Mouse (Mus musculus): ENCODE measurements around the gene Cd93.

DNA sequence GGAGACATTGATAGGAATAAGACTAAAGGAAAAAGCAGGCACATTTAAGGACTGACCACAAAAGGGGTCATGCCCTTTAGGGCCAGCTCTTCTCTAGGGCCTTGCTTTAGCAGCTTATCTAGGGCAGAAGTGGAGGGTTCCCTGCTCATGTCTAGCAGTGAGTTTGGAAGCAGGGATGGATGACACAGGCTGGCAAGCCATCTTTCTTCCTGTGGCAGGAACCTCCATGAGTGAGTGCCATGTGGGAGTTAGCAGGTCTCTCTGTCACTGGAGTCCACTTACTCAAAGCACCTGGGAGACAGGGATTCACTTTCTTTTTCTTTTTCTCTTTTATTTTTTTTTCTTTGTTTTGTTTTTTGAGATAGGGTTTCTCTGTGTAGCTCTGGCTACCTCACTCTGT is 49.5 kb downstream of the Cd93 start:
- TF ChIP-seq CTCF (IDR thresholded peaks at IDR 0.05) (no peak), POLR2A (IDR thresholded peaks at IDR 0.05; ENCODE audit: insufficient read depth, low read depth, low read length) (no peak)

Data from heart, adult 2 months (tissue).